Mouse (Mus musculus) heart, postnatal 0 days (tissue): Measurements from ENCODE around the gene Daam1. TPM values are rescaled to one million over a fixed set of nuclear protein-coding genes. Genes with fewer than 3 reads are reported as not detected.

Experiments
- ATAC-seq: fragments of 200-750 bp; cut with Nextera tagmentation; 2 replicates; pipeline ENCODE4 v1.8.0; 2017; ENCODE audit warnings: low read depth, moderate number of reproducible peaks, moderate library complexity; ENCODE audit not compliant: insufficient read depth
- DNase-seq: peaks from one replicate; pipeline ENCODE4 v3.0.0-alpha.2; 2016; ENCODE audit warnings: low spot score
- H3K27ac ChIP-seq: fragments of 300-500 bp; sonication (generic); 2 replicates; pipeline ENCODE4 v1.5.1; 2014; ENCODE audit warnings: low read depth, mild to moderate bottlenecking
- H3K27me3 ChIP-seq: fragments of 300-500 bp; sonication (generic); 2 replicates; pipeline ENCODE4 v1.6.1; 2014; ENCODE audit warnings: low read length, mixed read lengths; ENCODE audit not compliant: control insufficient read depth, insufficient read depth
- H3K36me3 ChIP-seq: fragments of 300-500 bp; sonication (generic); replicated peaks from 2 replicates; pipeline ENCODE4 v1.6.1; 2014; ENCODE audit warnings: low read length, mixed read lengths; ENCODE audit not compliant: control insufficient read depth, insufficient read depth
- H3K4me1 ChIP-seq: fragments of 300-500 bp; sonication (generic); 2 replicates; pipeline ENCODE4 v1.6.1; 2014; ENCODE audit warnings: antibody characterized with exemption; ENCODE audit not compliant: control insufficient read depth, insufficient read depth
- H3K4me2 ChIP-seq: fragments of 300-500 bp; sonication (generic); 2 replicates; pipeline ENCODE4 v1.6.1; 2014; ENCODE audit warnings: low read depth, mild to moderate bottlenecking, low read length, moderate library complexity
- H3K4me3 ChIP-seq: fragments of 300-500 bp; sonication (generic); 2 replicates; pipeline ENCODE4 v1.5.1; 2014; ENCODE audit warnings: low read depth, low read length
- H3K9ac ChIP-seq: fragments of 300-500 bp; sonication (generic); replicated peaks from 2 replicates; pipeline ENCODE4 v1.6.1; 2014; ENCODE audit warnings: low read depth, low read length, mixed read lengths
- H3K9me3 ChIP-seq: fragments of 300-500 bp; sonication (generic); replicated peaks from 2 replicates; pipeline ENCODE4 v1.6.1; 2016; ENCODE audit warnings: low read length; ENCODE audit not compliant: control insufficient read depth
- CTCF ChIP-seq: IDR thresholded peaks from 2 replicates; pipeline ENCODE4 v1.5.1; 2016; ENCODE audit warnings: antibody characterized with exemption, control low read depth, low read depth
- EP300 ChIP-seq: IDR thresholded peaks from 2 replicates; pipeline ENCODE4 v1.6.1; 2016; ENCODE audit warnings: antibody characterized with exemption, low read depth
- WGBS: fragments of 180-500 bp; shearing (Covaris S2); extraction: QIAGEN DNeasy Blood & Tissue Kit; methylation state at CpG from one replicate; pipeline ENCODE4 v1.1.7; 2014; 5-methylcytosine and 5-hydroxymethylcytosine counted together
- polyA plus RNA-seq: library from polyadenylated mRNA; unstranded; fragments of >200 nt; fragmentation: Nextera tagmentation; extraction: Ambion mirVana; gene quantifications from 2 replicates; pipeline ENCODE4 v1.2.1, GENCODE M21; 2015
- total RNA-seq: library from RNA; depleted of rRNA; stranded (reverse); fragments of >200 nt; gene quantifications from 2 replicates; pipeline ENCODE4 v1.2.3, GENCODE M21; 2014; ENCODE audit warnings: low replicate concordance

Gene Daam1
- total and polyA plus RNA-seq, 2 experiments from 2014 or later: 12.8 to 33.8 TPM

DNA sequence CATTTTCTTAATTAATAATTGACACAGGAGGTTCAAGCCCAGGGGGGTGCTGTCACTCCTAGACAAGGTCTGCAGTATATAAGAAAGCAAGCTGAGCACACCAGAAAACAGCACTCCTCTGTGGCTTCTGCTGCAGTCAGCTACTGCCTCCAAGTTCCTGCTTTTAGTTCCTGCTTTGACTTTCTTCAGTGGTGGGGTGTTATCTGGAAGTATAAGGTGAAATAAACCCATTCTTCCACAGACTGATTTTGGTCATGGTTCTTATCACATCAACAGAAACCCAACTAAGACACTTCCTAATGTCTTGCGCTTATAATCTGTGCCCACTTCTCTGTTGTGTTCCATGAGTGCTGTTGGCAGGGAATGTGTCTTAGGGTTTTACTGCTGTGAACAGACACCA is 71.4 kb downstream of the Daam1 start:
- Histone ChIP-seq H3K4me3 (no peak overlapping the region), H3K27me3 (no peaks in the 10 kb centered on the region), H3K4me2 (no peak overlapping the region), H3K36me3 (peaks cover 31% of the 10 kb centered on the region), H3K9ac (no peak overlapping the region), H3K27ac (no peak overlapping the region), H3K9me3 (no peaks in the 10 kb centered on the region), H3K4me1 (peaks cover 53% of the 10 kb centered on the region)
- no peak for DNase-seq
- no peak for ATAC-seq
- 97% methylated on average over 1 of the region's 1 CpGs for WGBS
- TF ChIP-seq EP300: no peak
- TF ChIP-seq CTCF: no peak

DNA sequence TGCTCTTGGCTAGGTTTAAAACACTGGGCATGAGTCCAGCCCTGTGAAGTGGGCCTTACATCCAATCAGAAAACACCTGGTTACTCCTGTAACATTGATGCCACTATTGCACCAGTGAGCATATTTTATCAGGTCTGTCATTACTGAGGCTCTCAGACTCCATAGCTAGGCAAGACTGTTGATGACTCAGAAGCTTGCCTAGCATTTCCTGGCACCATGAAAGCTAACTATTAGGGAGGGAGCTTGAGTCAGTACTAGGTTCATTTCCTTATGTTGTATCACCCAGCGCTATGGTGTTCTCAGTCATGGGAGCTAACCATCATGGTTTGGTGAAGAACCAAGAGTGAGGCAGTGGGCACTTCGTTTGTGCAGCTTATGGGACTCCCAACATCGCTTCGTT is 72.3 kb downstream of the Daam1 start:
- TF ChIP-seq EP300 (no peak), CTCF (no peak)
- Histone ChIP-seq H3K4me1 (peaks cover 59% of the 10 kb centered on the region), H3K27ac (no peak overlapping the region), H3K4me3 (no peak overlapping the region), H3K36me3 (peaks cover 22% of the 10 kb centered on the region), H3K9ac (no peak overlapping the region), H3K4me2 (no peak overlapping the region), H3K27me3 (no peaks in the 10 kb centered on the region), H3K9me3 (no peaks in the 10 kb centered on the region)
- DNase-seq (no peak), ATAC-seq (no peak)
- 95% methylated on average over 4 of the region's 4 CpGs for WGBS

DNA sequence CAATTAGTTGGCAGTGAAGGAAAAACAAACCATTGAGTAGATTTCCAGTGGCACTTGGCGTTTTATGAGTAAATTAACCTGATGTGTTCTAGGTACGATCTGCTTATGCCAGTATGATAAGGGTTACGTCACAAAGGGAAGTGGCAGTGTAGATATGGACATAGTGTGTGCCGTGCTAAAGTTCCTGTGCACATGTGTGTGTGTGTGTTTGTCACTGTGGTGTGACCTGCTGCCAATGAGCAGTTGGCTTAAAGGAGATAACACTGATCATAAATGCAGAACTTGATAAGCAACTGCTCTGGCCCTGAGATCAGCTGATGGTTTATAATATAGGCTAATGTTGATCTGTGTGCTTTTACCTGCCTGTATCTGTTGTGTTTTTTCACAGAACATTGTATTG is 73.4 kb downstream of the Daam1 start:
- Histone ChIP-seq H3K9ac (no peak overlapping the region), H3K27me3 (no peaks in the 10 kb centered on the region), H3K9me3 (no peaks in the 10 kb centered on the region), H3K27ac (peak overlapping the region; percentile 26; the same call in 1 of the 2 replicates), H3K4me1 (peaks cover 53% of the 10 kb centered on the region), H3K4me2 (no peak overlapping the region), H3K4me3 (no peak overlapping the region), H3K36me3 (peaks cover 21% of the 10 kb centered on the region)
- 30% methylated on average over 4 of the region's 4 CpGs for WGBS
- TF ChIP-seq EP300 (no peak), CTCF (no peak)
- ATAC-seq (no peak), DNase-seq (no peak)

DNA sequence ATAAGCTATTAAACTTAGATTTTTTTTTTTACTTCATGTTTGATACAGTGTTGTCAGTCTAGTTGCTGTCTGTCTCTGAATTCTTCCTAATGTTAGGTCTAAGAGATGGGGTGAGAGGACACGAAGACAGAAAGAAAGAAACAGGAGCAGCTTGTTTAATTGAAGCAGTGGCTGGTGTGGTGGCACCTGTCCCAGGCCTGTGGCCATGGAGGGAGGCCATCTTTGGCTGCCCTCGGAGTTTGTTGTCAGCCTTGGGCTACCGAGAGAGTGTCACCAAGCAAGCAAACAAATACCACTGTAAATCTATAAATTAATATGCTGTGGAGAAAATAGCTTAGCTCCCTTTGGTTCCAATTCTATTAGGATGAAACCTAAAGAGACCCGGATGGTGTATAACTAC is 74.0 kb downstream of the Daam1 start:
- Histone ChIP-seq H3K36me3 (peaks cover 21% of the 10 kb centered on the region), H3K27ac (peak overlapping the region; percentile 26; the same call in 1 of the 2 replicates), H3K9me3 (no peaks in the 10 kb centered on the region), H3K4me1 (peaks cover 48% of the 10 kb centered on the region), H3K4me3 (no peak overlapping the region), H3K4me2 (no peak overlapping the region), H3K9ac (no peak overlapping the region), H3K27me3 (no peaks in the 10 kb centered on the region)
- ATAC-seq (no peak), DNase-seq (no peak)
- no peak for TF ChIP-seq CTCF
- no peak for TF ChIP-seq EP300
- 82% methylated on average over 4 of the region's 4 CpGs for WGBS

DNA sequence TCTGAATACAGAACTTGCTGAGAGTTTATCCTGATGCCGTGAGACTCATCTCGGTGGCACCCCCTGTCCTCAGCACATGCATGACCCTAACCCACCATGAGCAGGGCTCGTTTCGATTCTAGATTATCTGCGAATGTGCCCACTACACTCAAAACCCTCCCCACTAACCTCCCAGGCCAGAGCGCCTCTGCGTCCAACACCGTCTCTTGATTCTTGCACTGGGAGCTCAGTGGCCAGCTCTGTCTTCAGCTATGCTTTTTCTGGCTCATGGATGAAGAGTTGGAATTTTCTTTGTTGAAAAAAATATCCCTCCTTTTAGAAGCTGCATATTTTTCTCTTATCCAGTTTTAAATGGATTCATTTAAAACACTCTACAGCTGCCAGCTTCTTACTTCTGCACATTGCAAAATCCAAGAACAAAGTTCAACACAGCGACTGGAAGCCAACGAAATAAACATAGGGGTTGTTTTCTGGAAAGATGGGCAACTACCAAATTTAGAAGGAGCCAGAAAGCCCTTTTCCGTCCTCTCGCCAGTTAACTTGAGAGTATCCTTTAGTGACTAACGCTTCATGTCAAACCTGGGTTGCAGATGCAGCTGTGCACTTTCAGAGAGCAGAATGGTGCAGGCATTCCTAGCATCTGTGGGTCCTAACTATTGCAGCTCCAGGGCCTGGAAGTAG is 74.9 kb downstream of the Daam1 start:
- WGBS: 64% methylated on average over 13 of the region's 13 CpGs
- DNase-seq (no peak), ATAC-seq (no peak)
- Histone ChIP-seq H3K36me3 (peaks cover 21% of the 10 kb centered on the region), H3K27me3 (no peaks in the 10 kb centered on the region), H3K9me3 (no peaks in the 10 kb centered on the region), H3K4me2 (no peak overlapping the region), H3K27ac (peak overlapping the region; percentile 26), H3K4me3 (no peak overlapping the region), H3K9ac (no peak overlapping the region), H3K4me1 (peaks cover 48% of the 10 kb centered on the region)
- TF ChIP-seq EP300 (no peak), CTCF (no peak)

DNA sequence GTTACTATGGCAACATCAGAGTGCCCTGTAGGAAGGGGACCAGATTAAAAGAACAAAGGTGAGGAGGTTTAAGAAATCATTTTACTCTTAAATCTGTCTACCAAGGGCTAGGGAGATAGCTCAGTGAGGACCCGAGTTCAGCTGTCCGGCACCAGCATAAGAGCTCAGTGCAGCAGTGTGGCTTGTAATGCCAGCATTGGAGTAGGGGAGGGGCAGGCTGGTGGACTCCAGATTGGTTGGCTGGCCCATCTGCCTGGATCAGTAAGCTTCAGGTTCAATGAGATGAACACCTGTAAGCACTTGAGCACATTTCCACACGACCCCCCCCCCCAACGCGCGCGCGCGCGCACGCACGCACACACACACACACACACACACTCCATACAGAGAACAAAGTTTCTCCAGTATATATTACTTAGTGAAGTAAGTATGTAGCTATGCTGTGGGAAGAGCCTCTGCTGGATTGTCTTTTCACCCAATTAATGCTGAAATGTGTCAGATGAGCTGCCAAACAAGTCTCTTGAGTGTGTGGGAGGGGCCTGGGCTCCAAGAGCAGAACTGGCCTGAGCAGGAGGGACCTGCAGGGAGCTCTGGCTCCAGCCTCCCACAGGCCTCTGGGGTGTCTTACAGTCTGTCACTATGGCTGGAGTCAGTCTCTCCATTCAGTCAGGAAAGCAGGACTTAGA is 75.8 kb downstream of the Daam1 start:
- no peaks in the 10 kb centered on the region for H3K9me3 ChIP-seq
- H3K27me3 ChIP-seq: no peaks in the 10 kb centered on the region
- peaks cover 17% of the 10 kb centered on the region for H3K36me3 ChIP-seq
- peak overlapping the region; percentile 26 for H3K27ac ChIP-seq
- no peak overlapping the region for H3K4me2 ChIP-seq
- peaks cover 42% of the 10 kb centered on the region for H3K4me1 ChIP-seq
- TF ChIP-seq EP300 (no peak), CTCF (no peak)
- ATAC-seq (peak; percentile 83), DNase-seq (no peak)
- no peak overlapping the region for H3K4me3 ChIP-seq
- WGBS: 72% methylated on average over 12 of the region's 12 CpGs
- H3K9ac ChIP-seq: no peak overlapping the region
